Mouse (Mus musculus) thymus, postnatal 0 days (tissue): ENCODE data around the gene Fuom. TPM values are rescaled to one million over a fixed set of nuclear protein-coding genes. Genes with fewer than 3 reads are reported as not detected.

Source experiments
- DNase-seq: peaks from one replicate; pipeline ENCODE4 v3.0.0-alpha.2; 2015; ENCODE audit warnings: low spot score
- polyA plus RNA-seq: library from polyadenylated mRNA; unstranded; fragments of >200 nt; fragmentation: Nextera tagmentation; extraction: Ambion mirVana; gene quantifications from 2 replicates; pipeline ENCODE4 v1.2.1, GENCODE M21; 2015

Fuom gene
- polyA plus RNA-seq, 1 experiment from 2014 or later: 28.6 TPM

DNA sequence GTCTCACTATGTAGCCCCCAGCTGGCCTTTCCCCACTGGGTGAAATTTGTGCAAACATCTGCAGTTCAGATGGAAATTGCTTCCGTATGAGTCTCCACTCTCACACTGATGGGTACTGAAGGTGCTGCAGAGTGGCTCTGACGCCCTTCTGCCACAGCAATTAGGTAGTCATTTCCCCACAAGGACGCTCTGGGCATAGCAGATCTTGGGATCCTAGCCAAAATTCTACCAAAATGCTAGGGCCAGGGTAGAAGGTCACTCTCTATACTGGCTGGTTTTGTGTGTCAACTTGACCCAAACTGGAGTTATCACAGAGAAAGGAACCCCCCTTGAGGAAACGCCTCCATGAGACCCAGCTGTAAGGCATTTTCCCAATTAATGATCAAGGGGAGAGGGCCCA is 1.8 kb upstream of the Fuom start:
- no peak for DNase-seq

DNA sequence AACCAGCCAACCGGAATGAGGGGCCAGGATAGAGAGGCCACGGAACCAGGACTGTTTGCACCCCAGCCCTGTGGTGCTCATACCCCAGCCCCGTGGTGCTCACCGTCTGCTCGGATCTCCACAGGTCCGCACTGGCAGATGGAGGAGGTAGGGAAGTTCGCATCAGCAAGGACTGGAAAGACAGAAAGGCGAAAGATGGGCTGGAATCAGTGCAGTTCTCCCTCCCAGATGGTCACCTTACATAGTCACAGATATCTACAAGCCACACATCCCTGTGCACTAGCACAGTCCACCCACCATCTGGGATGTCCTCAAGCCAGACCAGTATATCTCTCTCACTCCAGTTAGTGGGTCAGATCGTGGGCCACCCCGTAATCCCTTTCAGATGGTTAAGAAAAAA is 743 bp downstream of the Fuom start:
- no peak for DNase-seq

DNA sequence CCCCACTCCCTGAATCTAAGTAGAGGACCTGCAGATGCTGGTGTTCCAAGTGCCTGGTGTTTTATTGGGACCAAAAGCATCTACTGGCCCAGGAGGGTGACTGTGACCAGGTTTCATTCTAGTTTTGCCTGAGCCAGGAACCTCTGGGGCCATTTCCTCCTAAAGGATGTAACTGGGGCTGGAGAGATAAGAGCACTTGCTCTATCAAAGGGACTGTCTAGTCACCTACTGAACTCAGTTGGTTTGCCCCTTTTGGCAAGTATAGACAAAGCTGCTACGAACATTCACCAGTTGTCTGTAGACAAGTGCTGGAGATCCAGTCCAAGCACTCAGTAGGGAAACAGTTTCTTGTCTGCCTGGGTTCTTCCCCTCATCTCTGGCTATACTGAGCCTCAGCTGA is 3.8 kb downstream of the Fuom start:
- DNase-seq: no peak

DNA sequence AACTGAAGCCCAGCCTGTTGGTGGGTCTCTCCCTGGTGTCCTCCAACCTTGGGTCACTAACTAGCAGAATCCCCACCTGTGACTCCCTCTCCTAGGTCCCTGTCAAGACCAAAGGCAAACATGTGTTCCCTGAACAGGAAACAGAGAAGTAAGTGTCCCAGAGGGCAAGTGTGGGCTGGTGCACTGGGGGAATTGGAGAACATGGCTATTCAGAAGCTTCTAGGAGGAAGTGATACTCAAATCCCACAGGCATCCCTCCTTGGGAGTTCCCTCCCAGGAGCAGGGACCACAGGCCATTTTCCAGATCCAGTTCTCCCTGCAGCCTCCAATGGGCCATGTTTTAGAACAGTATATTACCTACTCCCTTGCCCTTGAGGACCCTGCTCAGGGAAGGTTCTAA is 6.2 kb downstream of the Fuom start:
- DNase-seq: no peak

DNA sequence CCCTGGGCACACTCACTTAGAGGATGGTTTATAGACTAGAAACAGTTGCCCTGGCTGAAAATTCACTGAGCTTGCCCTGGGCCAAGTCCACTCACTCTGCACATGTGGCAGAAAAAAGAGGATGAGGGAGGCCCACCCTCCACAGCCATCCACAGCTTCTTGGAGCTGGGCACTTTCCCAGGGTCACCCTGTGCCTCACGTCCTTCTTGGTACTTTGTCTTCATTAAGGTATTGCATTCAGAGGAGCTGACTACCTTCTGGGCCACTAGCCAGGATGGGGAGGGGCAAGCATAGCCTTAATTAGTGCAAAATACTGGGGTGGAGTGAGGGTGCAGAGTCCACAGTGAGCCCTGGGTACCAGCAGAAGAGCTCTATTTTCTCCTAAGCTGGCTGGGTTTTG is 6.7 kb downstream of the Fuom start:
- DNase-seq: no peak

DNA sequence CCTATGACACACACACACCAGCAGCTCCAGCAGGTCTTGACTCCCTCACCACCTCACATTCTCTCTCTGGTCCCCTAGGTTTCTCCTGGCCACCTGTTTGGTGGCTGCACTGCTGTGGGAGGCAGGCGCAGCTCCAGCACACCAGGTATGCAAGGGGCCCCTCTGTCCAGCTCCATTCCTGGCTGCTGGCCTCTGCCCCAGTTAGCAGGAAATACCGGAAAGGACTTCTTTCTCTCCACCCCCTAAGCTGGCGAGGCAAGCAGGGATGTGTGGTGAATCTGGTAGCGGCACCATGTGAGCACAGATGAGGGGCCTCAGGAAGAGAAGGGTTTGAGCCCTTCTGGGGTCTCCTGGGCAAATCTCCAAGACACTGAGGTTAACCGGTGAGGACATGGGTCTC is 7.3 kb downstream of the Fuom start:
- no peak for DNase-seq

DNA sequence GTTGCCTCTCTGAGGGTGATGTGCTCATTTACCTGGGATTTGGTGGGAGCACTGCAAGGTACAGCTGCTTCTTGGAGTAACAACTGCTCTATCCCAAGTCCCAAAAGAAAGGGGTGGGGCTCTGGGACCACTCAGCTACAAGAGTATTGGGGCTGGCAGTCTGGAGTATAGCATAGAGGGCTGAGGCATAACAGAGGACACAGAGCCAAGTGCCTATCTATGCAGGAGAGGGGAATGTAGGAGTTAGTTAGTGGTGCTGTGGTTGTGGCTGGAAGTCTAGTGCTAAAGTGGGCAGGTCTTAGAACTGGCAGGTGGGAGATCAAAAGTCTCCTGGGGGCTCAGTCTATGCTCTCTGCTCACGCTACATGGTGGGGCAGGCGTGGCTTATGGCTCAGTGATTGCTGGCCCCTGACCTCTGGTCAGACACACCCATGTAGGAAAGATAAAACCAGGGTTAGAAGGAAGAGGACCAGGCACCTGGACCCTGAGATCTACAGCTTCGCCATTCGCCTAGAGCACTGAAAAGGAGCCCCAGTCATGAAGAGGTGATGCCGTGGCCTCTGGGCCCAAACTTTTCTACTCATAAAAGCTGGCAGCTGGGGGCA is 9.2 kb downstream of the Fuom start, which contains the start of gene Prap1:
Prap1 (plus strand) TSS at position 472 of the 605 bp plus-strand sequence.
- no peak for DNase-seq

DNA sequence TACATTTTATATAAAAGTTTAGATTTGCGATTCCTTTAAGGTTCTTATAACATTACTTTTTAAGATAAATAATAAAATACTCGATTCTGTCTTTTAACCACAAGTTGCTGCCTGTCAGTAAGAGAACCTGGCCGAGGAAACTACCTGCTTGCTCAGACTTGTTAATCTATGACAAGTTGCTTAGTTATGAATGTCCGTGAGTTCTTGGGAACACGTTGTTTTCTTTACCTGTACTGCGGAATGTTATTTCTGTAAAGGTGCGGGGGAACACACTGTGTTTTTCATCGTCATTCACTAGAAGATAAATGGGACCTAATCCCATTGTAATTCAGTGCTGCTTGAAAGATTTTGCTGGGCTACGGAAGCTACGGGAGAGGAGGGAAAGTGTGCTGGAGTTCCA is 11.6 kb downstream of the Fuom start:
- no peak for DNase-seq

DNA sequence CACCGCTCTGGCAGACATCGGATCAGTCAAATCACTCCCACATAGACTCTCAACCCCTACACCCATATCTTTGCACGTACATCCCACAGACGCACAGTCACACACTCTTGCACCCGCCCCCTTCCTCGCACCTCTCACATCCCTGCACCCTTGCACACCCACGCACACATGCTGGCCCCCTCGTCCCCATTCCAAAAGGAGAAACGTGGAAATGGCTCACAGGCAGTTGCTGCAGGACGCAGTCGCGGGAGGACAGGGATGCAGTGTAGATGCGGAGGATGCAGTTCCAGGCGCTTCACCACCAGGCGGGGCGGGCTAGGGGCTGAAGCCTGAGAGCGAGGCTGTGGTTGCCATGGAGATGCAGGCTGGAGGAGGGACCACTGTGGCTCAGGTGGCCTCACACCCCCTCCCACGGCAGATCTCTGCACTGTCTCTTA is 20.0 kb downstream of the Fuom start, which contains the start of gene Caly:
Caly (minus strand) TSS at position 307 of the 437 bp plus-strand sequence.
- peak; percentile 51 for DNase-seq

DNA sequence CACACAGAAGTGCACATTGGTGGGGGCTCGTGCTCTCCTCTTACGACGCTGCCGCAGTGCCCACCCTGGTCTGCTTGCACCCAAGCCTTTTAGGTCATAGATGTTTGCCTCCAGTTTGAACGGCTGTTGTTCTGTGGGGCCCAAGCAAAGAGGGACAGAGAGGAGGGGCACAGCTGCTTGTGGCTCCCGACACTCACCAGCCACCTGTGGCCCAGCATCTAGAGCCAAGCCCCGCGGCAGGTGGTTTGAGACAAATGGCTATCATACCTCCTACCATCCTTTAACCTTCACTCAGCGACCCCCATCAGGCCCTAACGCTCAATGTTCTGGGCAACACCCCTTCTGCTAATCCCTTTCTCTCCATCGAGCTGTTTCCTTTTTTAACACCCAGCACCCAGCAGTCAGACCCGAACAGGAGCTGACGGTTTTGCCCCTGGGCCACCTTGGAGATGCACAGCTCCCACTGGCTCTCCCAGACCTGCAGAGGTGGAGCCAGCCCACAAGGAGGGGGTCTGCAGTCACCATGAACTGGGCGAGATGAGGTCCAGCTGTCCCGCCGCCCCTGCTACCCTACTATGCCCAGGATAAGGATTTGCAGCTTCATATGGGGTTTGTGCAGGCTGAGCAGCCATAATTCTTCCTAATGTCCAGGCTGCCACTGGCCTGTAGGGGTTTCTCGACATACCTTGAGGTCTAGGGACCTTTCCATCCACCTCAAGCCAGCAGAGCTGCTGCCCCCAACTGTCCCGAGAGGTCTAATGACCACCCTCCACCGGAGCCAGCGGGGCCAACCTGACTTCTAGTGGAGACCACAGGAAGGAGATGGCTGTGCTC is 20.6 kb downstream of the Fuom start:
- no peak for DNase-seq

DNA sequence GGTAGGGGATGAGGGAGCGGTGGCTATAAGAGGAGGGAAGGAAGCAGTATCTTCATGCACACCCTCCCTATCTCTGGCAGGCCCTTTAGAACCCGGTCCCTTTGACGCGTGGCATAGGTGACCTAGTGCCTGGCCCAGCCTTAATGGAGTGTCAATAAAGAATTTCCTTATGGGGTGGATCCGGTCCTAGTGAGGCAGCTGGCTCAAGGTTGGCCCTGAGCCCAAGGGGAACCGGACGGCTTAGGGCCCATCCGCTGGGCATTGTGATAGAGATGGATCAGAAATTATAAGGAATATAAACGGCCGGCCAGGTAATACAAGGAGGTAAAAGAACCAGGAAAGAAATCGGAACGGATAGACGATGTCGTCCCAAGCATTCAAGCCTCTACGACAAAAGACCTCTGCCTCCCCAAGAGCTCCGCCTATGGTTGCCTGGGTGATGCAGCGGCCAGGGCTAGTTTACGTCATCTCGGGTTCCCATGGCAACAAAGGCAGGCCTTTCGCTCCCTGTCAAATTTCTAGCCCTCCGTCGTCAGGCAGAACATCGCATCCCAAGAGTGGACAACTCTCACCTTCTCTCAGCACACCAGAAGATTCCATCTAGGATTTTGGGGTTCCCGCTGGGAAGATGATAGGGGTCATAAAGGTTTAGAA is 21.6 kb downstream of the Fuom start:
- DNase-seq: peak; percentile 41

DNA sequence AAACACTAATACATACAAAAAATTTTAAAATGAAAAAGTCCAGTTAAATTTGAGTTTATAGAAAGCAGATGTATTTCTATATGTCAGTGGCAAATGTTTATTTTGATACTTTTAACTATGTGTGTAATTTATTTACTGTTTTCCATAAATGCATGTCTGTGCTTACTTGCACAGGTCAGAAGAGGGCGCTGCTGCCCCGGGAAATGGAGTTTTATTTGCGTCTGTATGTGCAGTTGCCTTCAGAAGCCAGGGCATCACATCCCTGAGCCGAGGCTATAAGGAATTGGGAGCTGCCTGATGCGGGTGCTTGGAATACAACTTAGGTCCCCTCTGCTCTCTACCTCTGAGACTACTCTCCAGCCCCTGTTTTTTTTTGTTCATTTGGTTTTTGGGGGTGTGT is 23.5 kb downstream of the Fuom start:
- peak; percentile 79 for DNase-seq

DNA sequence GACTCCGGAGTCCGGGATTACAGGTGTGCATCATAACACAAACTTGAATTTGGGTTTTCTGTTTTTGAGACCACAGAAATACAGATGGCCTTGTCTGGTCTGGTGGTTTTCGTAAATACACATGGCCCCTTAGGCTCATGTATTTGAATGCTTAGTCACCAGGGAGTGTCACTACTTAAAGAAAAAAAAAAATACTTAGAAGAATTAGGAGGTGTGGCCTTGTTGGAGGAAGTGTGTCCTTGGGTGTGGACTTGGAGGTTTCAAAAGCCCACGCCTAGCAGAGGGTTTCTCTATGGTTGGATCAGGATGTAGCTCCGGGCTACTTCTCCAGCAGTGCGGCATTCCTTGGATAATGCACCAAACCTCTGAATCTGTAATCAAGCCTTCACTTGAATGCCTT is 24.5 kb downstream of the Fuom start:
- DNase-seq: no peak

DNA sequence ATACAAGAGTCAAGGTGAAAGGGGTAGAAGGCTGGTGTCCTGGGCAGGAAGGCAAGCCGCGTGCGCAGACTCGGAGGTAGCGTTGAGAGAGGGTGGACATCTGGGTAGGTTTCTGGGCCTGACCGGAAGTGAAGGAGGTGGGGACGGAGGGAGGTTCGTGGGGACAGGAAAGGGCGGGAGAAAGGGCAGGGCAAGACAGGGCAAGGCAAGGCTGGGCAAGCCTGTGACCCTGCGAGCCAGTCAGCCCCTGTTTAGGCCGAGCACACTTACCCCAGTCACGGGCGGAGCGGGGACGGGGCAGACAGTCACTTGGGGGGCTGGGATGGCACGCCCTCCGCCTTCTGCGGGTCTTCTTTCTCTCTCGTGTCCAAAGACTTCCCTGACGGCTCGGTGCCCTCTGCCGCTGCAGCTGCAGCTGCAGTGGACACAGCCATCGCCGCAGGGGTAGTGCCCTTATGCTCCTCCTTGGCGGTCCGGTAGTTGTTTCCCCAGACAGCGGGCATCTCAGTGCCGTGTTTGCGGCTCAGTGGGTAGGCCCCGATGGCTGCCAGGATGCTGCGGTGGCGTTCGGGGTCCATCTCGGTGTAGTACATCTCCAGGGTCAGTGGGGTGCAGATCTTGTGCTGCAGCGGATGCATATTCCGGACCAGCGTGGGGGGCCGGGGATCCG is 32.1 kb downstream of the Fuom start:
- DNase-seq: no peak

DNA sequence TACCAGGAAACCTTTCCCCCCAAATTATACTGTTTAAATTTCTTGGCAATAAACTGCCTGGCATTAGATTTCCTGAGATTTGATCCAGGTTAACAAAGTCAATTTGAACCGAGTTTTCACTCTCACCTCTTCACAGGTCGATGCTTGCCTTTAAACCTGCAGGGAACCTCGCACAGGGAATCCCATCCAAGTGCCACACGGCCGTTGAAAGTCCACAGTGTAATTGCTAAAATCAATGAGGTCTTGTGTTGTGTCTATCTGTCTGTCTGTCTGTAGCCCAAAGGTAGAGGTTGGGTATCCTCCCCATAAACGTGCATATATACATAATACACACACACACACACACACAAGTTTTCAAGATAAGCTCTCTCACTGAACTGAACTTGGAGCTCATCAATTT is 34.8 kb downstream of the Fuom start:
- DNase-seq: no peak

DNA sequence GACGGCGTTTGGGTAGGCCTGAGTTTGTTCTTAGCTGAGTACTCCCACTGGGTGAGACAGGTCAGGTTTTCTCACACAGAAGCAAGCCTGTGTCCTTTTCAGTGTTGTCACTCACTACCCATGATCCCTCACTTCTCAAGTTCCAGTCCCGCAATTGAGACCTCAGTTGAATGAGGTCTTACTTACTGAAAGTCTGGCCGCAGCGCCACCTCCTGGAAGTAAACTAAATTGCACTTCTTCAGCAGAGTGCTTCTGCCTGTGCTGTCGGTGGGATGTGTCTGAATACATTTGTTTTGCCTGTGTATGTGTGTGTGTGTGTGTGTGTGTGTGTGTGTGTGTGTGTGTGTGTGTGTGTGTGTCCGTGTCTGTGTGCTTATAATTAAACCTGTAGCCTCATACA is 39.1 kb downstream of the Fuom start:
- peak; percentile 78 for DNase-seq

DNA sequence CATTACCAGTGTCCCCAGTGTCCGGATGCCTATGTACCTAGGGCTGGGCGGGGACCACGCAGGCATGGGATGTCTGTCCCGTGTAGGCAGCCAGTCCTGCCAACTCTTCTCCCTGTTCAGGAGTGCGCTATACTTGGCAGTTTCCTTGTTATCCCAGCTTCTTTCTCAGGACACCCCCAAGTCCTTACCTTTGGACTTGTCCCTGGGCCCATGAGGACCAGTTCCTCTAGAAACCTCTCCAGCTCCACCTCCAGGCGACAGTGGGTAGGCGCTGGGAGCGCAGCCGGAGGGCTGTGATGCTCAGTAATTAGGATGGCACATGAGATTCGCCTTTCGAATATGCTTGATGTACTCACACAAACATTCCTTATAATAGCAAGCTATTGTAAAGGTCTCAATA is 39.9 kb downstream of the Fuom start:
- no peak for DNase-seq

DNA sequence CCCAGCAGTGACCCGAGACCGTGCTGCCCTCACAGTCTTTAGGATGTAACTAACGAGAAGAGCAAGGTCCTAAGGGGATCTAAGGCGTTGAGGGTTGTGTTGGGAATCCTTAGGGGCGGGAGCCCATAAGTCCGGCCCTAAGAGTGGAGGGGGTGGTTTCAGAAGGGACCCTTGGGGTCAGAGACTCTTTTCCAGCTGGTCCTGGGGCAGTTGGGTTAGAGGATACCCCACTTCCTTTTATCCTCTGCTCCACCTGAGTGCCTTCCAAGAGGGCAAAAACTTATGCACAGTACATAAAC is 40.5 kb downstream of the Fuom start:
- DNase-seq: no peak

DNA sequence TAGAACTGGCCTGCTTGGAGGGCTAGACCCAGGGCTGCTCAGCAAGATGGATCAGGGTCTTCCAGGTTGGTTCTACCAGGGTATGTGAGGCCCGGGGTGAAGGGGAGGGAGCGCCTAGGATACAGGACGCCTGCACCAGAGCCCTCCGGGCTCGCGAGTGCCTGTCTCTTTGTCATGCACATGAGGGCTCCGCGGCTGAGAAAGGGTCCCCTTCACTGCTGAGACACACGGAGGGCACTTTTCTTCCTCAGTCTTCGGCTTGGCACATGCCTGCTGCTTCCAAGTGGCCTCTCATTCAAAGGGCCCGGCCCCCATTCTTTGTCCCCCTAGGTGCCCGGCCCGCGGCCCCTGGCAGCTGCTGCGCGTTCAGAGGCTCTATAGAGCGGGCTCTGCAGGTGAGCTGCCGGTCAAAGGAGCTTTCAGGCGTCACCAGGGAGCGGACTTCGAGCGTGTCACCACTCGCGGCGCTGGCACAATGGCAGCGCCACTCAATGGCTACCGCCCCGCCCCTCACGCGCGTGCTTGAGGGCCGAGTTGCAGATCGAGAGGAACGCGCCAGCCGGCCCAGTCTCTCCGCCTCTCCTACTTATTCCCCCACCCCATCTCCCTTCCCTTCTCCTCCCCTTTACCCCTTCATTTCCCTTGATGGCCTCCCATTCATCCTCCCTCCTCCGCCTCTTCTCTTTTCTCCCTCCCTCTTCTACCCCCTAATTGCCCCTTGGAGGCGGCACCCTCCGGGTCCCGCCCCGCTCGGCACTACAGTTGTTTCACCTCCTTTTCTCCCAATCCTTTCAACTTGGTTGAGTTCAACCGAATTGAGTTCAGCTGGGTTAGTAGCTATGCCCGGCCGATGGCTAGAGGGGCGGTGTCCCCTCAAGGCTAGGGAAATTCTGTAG is 41.1 kb downstream of the Fuom start:
- no peak for DNase-seq

DNA sequence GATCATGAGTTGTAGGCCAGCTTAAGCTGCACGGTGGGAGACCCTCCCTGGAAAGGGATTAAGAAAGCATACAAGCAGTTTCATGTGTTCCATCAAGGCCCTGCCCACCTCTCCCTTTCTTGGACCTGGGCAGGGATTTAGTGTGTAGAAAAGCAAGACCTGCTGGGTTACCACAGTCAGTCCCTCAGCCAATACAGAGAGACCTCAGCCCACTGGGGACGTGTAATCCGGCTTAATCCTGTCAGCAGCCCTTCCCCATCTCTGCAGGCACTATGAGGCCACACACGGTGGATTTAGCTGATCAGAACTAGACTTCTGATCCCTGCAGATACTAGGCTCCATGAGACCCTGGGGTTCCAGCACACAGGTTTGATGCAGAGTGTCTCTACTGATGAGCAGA is 42.6 kb downstream of the Fuom start:
- no peak for DNase-seq

DNA sequence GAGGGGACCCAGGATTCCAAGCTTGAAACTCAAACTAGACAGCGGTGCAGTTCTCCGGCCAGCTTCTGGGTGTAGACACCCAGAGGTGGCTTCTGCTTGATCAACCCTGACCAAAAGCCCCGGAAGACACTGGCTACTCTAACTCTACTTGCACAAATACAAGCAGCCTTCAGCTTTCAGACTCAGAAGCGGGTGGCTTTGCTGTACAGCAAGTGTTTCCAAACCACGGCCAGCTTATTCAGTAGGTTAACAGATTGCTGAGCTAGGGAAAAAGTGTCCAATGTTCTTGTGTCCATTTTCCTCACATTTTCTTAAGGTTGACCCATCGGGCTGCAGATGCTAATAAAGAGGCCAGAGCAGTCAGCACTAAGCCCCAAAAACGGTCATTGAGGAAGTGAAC is 43.7 kb downstream of the Fuom start:
- no peak for DNase-seq
